Mouse (Mus musculus): Measurements from ENCODE around the gene Vstm4. TPM values are rescaled to one million over a fixed set of nuclear protein-coding genes. Genes with fewer than 3 reads are reported as not detected.

Gene Vstm4
- polyA plus RNA-seq, 1 experiment from 2014 or later, result 6.4 TPM

DNA sequence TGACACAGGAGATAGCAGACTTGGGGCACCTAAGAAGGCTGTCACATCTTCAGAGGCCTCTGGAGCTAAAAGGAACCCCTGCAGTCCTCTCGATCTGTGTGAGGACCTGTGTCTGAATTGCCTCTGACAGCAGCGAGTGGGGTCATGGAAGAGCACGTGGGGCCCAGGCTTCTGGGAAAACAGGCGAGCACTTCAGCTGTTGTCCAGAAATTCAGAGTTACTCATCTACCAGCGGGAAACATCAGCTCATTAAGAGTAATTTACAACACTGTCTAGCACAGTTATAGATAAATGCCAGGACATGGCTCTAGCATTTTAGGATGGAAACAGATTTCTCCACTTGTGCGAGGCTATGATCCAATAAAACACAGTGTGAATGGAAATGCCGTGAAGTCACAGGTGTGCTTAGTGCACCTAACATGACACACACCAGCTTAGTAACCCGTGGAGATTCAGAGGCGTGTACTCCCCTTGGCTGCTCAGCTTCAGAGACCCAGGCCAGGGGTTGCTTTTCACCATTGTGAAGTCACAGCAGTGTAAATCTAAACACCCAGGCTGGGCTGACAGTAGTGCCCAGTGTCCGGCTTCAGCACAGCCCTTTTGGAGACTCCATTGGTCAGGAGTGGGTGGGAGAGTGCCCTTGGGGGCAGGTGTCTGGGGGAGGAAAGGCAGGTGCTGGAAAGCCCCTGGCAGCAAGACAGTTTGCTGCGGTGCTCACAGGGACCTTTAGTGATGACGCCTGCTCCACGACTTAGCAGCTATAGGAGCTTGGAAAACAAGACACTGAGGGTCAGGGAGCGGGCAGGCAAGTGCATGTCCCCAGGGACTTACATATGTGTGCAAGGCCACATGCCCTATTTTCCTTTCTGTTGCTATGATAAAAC, 32.0 kb upstream of the Vstm4 start:
- no peak overlapping the region for H3K27ac ChIP-seq (ENCODE audit: low read length)
- no peaks in the 10 kb centered on the region for H3K9me3 ChIP-seq (replicated peaks; ENCODE audit: control insufficient read depth, low read length)
- no peaks in the 10 kb centered on the region for H3K36me3 ChIP-seq (ENCODE audit: control insufficient read depth, insufficient read depth)
- WGBS (ENCODE audit: insufficient replicate concordance), result 57% methylated on average over 14 of the region's 14 CpGs
- H3K9ac ChIP-seq (ENCODE audit: low read depth, low read length), result no peak overlapping the region
- ATAC-seq (ENCODE audit: low read depth), result no peak
- H3K4me3 ChIP-seq (ENCODE audit: low read depth, low read length), result no peak overlapping the region
- H3K4me1 ChIP-seq (ENCODE audit: control insufficient read depth, low read depth, low read length), result peaks cover 3% of the 10 kb centered on the region
- no peak overlapping the region for H3K4me2 ChIP-seq (ENCODE audit: low read depth, low read length)
- H3K27me3 ChIP-seq (ENCODE audit: control insufficient read depth, insufficient read depth, low read depth, low read length), result no peaks in the 10 kb centered on the region

- H3K4me2 ChIP-seq (ENCODE audit: low read depth, low read length), result no peak overlapping the region
- 16% methylated on average over 11 of the region's 11 CpGs for WGBS (ENCODE audit: insufficient replicate concordance)
- no peaks in the 10 kb centered on the region for H3K36me3 ChIP-seq (ENCODE audit: control insufficient read depth, insufficient read depth)
- peaks cover 3% of the 10 kb centered on the region for H3K4me1 ChIP-seq (ENCODE audit: control insufficient read depth, low read depth, low read length)
- H3K4me3 ChIP-seq (ENCODE audit: low read depth, low read length), result no peak overlapping the region
- no peaks in the 10 kb centered on the region for H3K9me3 ChIP-seq (replicated peaks; ENCODE audit: control insufficient read depth, low read length)
- no peaks in the 10 kb centered on the region for H3K27me3 ChIP-seq (ENCODE audit: control insufficient read depth, insufficient read depth, low read depth, low read length)
- no peak overlapping the region for H3K27ac ChIP-seq (ENCODE audit: low read length)
- H3K9ac ChIP-seq (ENCODE audit: low read depth, low read length), result no peak overlapping the region
- ATAC-seq (ENCODE audit: low read depth), result 0 out of 2 replicates have a peak, but pooled peaks have one; percentile 30
Measured at GRCm38 (mm10) chr14:32825426-32826032, 31.0 kb upstream of the Vstm4 start.

DNA sequence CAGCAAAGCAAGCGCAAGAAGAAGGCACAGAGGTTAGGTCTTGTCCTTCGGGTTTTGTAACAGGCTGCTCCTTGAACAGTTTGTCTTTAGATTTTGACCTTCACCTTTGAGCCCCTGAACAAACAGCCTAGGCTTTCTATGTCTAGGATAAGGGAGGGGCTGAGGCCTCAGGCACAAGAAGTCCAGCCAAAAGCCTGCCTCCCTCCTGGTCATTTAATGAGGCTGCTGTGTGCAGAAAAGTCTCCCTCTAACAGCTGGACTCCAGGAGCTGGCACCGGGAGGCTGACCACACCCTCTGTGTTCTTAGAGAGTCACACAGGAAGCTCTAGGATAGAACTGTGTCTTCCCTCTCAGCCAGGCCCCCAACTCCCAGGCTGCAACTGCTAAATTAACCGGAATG, 29.4 kb upstream of the Vstm4 start:
- Histone ChIP-seq H3K27me3 (ENCODE audit: control insufficient read depth, insufficient read depth, low read depth, low read length) (no peaks in the 10 kb centered on the region), H3K27ac (ENCODE audit: low read length) (no peak overlapping the region), H3K36me3 (ENCODE audit: control insufficient read depth, insufficient read depth) (no peaks in the 10 kb centered on the region), H3K4me3 (ENCODE audit: low read depth, low read length) (no peak overlapping the region), H3K4me2 (ENCODE audit: low read depth, low read length) (no peak overlapping the region), H3K9me3 (replicated peaks; ENCODE audit: control insufficient read depth, low read length) (no peaks in the 10 kb centered on the region), H3K9ac (ENCODE audit: low read depth, low read length) (no peak overlapping the region), H3K4me1 (ENCODE audit: control insufficient read depth, low read depth, low read length) (peaks cover 3% of the 10 kb centered on the region)
- WGBS (ENCODE audit: insufficient replicate concordance), result 51% methylated on average over 4 of the region's 4 CpGs
- ATAC-seq (ENCODE audit: low read depth), result no peak

DNA sequence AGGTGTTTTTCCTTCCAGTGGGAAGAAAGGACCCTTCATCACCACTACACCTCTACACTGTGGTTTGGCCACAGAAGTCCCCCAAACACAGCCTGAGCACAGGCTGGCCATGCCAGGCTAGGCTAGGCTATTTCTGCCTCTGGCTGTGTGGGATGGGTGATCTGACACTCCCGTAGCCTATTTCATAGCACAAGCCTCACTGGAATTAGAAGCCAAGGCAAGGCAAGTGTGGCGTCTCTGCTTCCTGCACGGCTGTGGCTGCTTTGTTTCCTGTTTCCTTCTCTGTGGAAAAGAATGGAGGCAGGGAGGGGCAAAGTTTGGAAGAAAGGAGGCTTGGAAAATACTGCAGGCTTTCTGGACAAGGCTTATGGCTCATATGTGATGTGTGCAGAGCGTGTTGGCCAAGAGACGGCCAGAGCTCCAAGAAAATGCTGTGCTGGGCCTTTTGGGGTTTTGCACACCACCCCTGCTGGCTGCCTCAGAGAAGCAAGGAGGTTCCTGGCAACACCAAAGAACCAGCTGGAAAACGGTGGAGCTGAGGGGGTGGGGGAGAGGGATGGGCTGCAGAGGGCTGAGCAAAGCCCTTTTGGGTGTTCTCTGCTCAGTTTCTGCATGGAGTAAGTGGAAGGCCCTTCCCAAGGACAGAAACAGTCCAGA, 28.4 kb upstream of the Vstm4 start:
- no peak for ATAC-seq (ENCODE audit: low read depth)
- H3K36me3 ChIP-seq (ENCODE audit: control insufficient read depth, insufficient read depth), result no peaks in the 10 kb centered on the region
- 29% methylated on average over 6 of the region's 6 CpGs for WGBS (ENCODE audit: insufficient replicate concordance)
- peaks cover 3% of the 10 kb centered on the region for H3K4me1 ChIP-seq (ENCODE audit: control insufficient read depth, low read depth, low read length)
- no peaks in the 10 kb centered on the region for H3K9me3 ChIP-seq (replicated peaks; ENCODE audit: control insufficient read depth, low read length)
- H3K27ac ChIP-seq (ENCODE audit: low read length), result no peak overlapping the region
- no peaks in the 10 kb centered on the region for H3K27me3 ChIP-seq (ENCODE audit: control insufficient read depth, insufficient read depth, low read depth, low read length)
- no peak overlapping the region for H3K4me2 ChIP-seq (ENCODE audit: low read depth, low read length)
- no peak overlapping the region for H3K4me3 ChIP-seq (ENCODE audit: low read depth, low read length)
- no peak overlapping the region for H3K9ac ChIP-seq (ENCODE audit: low read depth, low read length)

- no peak within 1 kb of the TSS for H3K4me3 ChIP-seq (ENCODE audit: low read depth, low read length)
- H3K9me3 ChIP-seq (replicated peaks; ENCODE audit: control insufficient read depth, low read length), result no peaks in the 10 kb centered on the region
- no peaks in the 10 kb centered on the region for H3K4me1 ChIP-seq (ENCODE audit: control insufficient read depth, low read depth, low read length)
- ATAC-seq (ENCODE audit: low read depth), result no peak
- H3K9ac ChIP-seq (ENCODE audit: low read depth, low read length), result no peak within 1 kb of the TSS
- H3K27ac ChIP-seq (ENCODE audit: low read length), result no peak within 1 kb of the TSS
- no peak within 1 kb of the TSS for H3K4me2 ChIP-seq (ENCODE audit: low read depth, low read length)
- H3K36me3 ChIP-seq (ENCODE audit: control insufficient read depth, insufficient read depth), result no peaks in the 10 kb centered on the region
- 63% methylated on average over 8 of the region's 8 CpGs for WGBS (ENCODE audit: insufficient replicate concordance)
- H3K27me3 ChIP-seq (ENCODE audit: control insufficient read depth, insufficient read depth, low read depth, low read length), result no peaks in the 10 kb centered on the region
Measured at GRCm38 (mm10) chr14:32833847-32834246, 22.7 kb upstream of the Vstm4 start, which contains the start of gene Fam170b. Fam170b (plus strand) TSS chr14:32833962.

DNA sequence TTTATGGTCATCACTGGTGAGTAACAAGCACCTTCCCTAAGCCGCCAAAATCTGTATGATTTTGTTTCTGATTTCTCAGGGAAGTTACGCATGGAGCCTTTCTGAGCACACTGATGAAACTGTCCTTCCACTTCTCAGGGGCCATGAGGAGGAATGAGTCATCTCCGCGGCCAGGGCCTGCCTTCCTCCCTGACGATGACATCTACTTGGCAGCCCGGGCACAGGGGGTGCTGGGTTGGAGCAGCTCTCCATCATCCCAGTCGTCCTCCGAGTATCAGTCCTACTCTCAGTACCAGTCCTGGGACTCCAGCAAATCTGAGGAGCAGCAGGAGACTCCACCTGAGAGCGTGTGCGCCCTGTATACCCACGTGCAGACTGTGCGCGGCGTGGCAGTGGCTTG, 21.4 kb upstream of the Vstm4 start:
- Histone ChIP-seq H3K9ac (ENCODE audit: low read depth, low read length) (no peak overlapping the region), H3K4me1 (ENCODE audit: control insufficient read depth, low read depth, low read length) (no peaks in the 10 kb centered on the region), H3K9me3 (replicated peaks; ENCODE audit: control insufficient read depth, low read length) (no peaks in the 10 kb centered on the region), H3K4me3 (ENCODE audit: low read depth, low read length) (no peak overlapping the region), H3K27me3 (ENCODE audit: control insufficient read depth, insufficient read depth, low read depth, low read length) (no peaks in the 10 kb centered on the region), H3K36me3 (ENCODE audit: control insufficient read depth, insufficient read depth) (no peaks in the 10 kb centered on the region), H3K4me2 (ENCODE audit: low read depth, low read length) (no peak overlapping the region), H3K27ac (ENCODE audit: low read length) (no peak overlapping the region)
- ATAC-seq (ENCODE audit: low read depth), result no peak
- WGBS (ENCODE audit: insufficient replicate concordance), result 66% methylated on average over 14 of the region's 14 CpGs

DNA sequence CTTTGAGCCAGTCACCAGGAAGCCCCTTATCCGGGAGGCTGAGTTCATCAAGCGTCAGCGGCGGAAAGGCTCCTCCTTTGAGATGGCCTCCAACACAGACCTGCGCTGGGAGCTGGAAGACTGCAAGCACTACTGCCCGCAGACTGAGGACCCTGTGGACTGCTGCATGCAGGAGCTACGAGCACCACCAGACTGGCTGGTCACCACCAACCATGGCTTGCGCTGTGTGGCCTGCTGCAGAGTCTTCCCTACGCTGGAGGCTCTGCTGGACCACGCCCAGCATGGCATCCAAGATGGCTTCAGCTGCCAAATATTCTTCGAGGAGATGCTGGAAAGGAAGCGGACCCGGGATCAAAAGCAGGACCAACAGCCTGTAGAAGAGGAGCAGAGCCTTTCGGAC, 21.0 kb upstream of the Vstm4 start:
- Histone ChIP-seq H3K4me3 (ENCODE audit: low read depth, low read length) (no peak overlapping the region), H3K9ac (ENCODE audit: low read depth, low read length) (no peak overlapping the region), H3K4me2 (ENCODE audit: low read depth, low read length) (no peak overlapping the region), H3K4me1 (ENCODE audit: control insufficient read depth, low read depth, low read length) (no peaks in the 10 kb centered on the region), H3K27me3 (ENCODE audit: control insufficient read depth, insufficient read depth, low read depth, low read length) (no peaks in the 10 kb centered on the region), H3K36me3 (ENCODE audit: control insufficient read depth, insufficient read depth) (no peaks in the 10 kb centered on the region), H3K9me3 (replicated peaks; ENCODE audit: control insufficient read depth, low read length) (no peaks in the 10 kb centered on the region), H3K27ac (ENCODE audit: low read length) (no peak overlapping the region)
- no peak for ATAC-seq (ENCODE audit: low read depth)
- 67% methylated on average over 14 of the region's 14 CpGs for WGBS (ENCODE audit: insufficient replicate concordance)

DNA sequence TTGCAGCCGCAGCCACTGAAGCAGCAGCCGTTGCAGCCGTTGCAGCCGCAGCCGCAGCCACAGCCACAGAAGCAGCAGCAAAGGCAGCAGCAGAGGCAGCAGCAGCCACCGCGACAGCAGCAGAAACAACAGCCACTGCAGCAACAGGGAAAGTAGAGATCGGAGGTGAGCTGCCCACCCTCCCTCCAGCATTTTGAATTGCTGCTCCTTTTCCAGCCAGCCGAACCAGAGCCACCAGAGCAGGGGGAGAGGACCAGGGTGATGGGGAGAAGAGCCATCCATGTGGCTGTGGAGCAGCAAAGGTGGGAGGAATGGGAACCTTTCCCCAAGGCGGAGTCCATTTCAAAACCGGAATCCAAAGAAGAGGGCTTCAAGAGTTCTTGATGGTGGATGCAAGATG, 20.4 kb upstream of the Vstm4 start:
- WGBS (ENCODE audit: insufficient replicate concordance), result 77% methylated on average over 11 of the region's 11 CpGs
- Histone ChIP-seq H3K4me2 (ENCODE audit: low read depth, low read length) (no peak overlapping the region), H3K36me3 (ENCODE audit: control insufficient read depth, insufficient read depth) (no peaks in the 10 kb centered on the region), H3K27me3 (ENCODE audit: control insufficient read depth, insufficient read depth, low read depth, low read length) (no peaks in the 10 kb centered on the region), H3K9ac (ENCODE audit: low read depth, low read length) (no peak overlapping the region), H3K9me3 (replicated peaks; ENCODE audit: control insufficient read depth, low read length) (no peaks in the 10 kb centered on the region), H3K4me1 (ENCODE audit: control insufficient read depth, low read depth, low read length) (no peaks in the 10 kb centered on the region), H3K27ac (ENCODE audit: low read length) (no peak overlapping the region), H3K4me3 (ENCODE audit: low read depth, low read length) (no peak overlapping the region)
- no peak for ATAC-seq (ENCODE audit: low read depth)

DNA sequence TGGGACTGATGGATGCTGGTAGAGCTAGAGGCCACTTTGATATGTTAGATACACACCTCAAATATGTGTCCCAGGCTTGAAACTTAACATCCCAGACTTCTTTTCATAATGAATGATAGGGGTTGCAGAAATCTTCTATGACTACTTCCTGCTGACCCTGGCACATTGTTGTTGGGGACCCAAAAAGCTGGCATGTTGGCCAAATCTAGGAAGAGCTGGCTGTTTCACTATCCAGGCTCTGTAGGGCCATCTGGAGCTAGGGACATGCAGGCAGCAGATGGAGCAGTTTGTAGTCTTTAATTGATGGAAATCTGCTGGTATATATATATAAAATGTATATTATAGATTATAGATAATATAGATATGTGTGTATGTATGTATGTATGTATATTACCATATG, 14.5 kb upstream of the Vstm4 start:
- no peak overlapping the region for H3K4me2 ChIP-seq (ENCODE audit: low read depth, low read length)
- H3K9me3 ChIP-seq (replicated peaks; ENCODE audit: control insufficient read depth, low read length), result no peaks in the 10 kb centered on the region
- H3K4me1 ChIP-seq (ENCODE audit: control insufficient read depth, low read depth, low read length), result no peaks in the 10 kb centered on the region
- no peaks in the 10 kb centered on the region for H3K36me3 ChIP-seq (ENCODE audit: control insufficient read depth, insufficient read depth)
- H3K27me3 ChIP-seq (ENCODE audit: control insufficient read depth, insufficient read depth, low read depth, low read length), result no peaks in the 10 kb centered on the region
- ATAC-seq (ENCODE audit: low read depth), result no peak
- H3K4me3 ChIP-seq (ENCODE audit: low read depth, low read length), result no peak overlapping the region
- H3K27ac ChIP-seq (ENCODE audit: low read length), result no peak overlapping the region
- no peak overlapping the region for H3K9ac ChIP-seq (ENCODE audit: low read depth, low read length)
